Mouse (Mus musculus) hindbrain, embryonic 14.5 days (tissue): ENCODE data around the gene Smarca4. TPM values are rescaled to one million over a fixed set of nuclear protein-coding genes. Genes with fewer than 3 reads are reported as not detected.
"Not testable (repeated sequence)": the region's sequence is repeated elsewhere in the genome, so short reads cannot be mapped to it uniquely, and the experiment has no call there.

ENCODE experiments used
- ATAC-seq: fragments of 200-750 bp; cut with Nextera tagmentation; 2 replicates; pipeline ENCODE4 v1.8.0; 2017; ENCODE audit warnings: moderate number of reproducible peaks, mild to moderate bottlenecking, moderate TSS enrichment, moderate library complexity; ENCODE audit not compliant: low FRiP score
- DNase-seq: peaks from one replicate; pipeline ENCODE4 v3.0.0-alpha.2; 2015; ENCODE audit warnings: low spot score
- H3K27ac ChIP-seq: fragments of 300-500 bp; sonication (generic); 2 replicates; pipeline ENCODE4 v1.5.1; 2014; ENCODE audit warnings: mild to moderate bottlenecking, moderate library complexity
- H3K27me3 ChIP-seq: fragments of 300-500 bp; sonication (generic); 2 replicates; pipeline ENCODE4 v1.6.1; 2014; ENCODE audit warnings: mild to moderate bottlenecking, low read length, mixed read lengths; ENCODE audit not compliant: control insufficient read depth, insufficient read depth
- H3K36me3 ChIP-seq: fragments of 300-500 bp; sonication (generic); replicated peaks from 2 replicates; pipeline ENCODE4 v1.6.1; 2014; ENCODE audit not compliant: control insufficient read depth, insufficient read depth
- H3K4me1 ChIP-seq: fragments of 300-500 bp; sonication (generic); replicated peaks from 2 replicates; pipeline ENCODE4 v1.6.1; 2014; ENCODE audit warnings: antibody characterized with exemption, low read length, mixed read lengths; ENCODE audit not compliant: control insufficient read depth, insufficient read depth
- H3K4me2 ChIP-seq: fragments of 300-500 bp; sonication (generic); replicated peaks from 2 replicates; pipeline ENCODE4 v1.6.1; 2014; ENCODE audit warnings: mild to moderate bottlenecking, moderate library complexity
- H3K4me3 ChIP-seq: fragments of 300-500 bp; sonication (generic); replicated peaks from 2 replicates; pipeline ENCODE4 v1.5.1; 2014; ENCODE audit warnings: mild to moderate bottlenecking, low read length
- H3K9ac ChIP-seq: fragments of 300-500 bp; sonication (generic); 2 replicates; pipeline ENCODE4 v1.6.1; 2014
- H3K9me3 ChIP-seq: fragments of 300-500 bp; sonication (generic); 2 replicates; pipeline ENCODE4 v1.6.1; 2016; ENCODE audit warnings: low read length; ENCODE audit not compliant: control insufficient read depth
- WGBS: fragments of 180-500 bp; shearing (Covaris S2); extraction: QIAGEN DNeasy Blood & Tissue Kit; methylation state at CpG from one replicate; pipeline ENCODE4 v1.1.7; 2014; 5-methylcytosine and 5-hydroxymethylcytosine counted together
- polyA plus RNA-seq: library from polyadenylated mRNA; unstranded; fragments of >200 nt; fragmentation: Nextera tagmentation; extraction: Ambion mirVana; gene quantifications from 2 replicates; pipeline ENCODE4 v1.2.1, GENCODE M21; 2014

The Smarca4 gene
- polyA plus RNA-seq, 1 experiment from 2014 or later: 138 TPM

DNA sequence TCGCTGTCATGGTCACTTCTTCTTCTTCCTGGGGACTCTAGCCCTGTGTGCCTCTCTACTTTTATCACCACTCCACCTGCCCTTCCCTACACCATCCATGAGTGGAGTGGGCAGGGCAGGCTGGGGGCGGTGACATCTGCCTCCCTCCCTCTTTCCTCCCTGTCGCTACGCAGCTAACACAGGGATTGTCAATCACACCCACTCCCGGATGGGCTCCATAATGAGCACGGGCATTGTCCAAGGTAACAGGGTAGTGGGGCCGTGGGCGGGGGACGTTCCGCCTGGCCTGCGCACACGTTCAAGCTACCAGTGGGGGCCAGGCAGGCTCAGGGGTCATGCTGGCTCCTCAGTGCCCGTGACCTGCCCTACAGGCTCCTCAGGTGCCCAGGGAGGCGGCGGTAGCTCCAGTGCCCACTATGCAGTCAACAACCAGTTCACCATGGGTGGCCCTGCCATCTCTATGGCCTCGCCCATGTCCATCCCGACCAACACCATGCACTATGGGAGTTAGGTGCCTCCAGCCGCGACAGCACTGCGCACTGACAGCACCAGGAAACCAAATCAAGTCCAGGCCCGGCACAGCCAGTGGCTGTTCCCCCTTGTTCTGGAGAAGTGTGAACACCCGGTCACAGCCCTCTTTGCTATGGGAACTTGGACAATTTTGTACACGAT is 28.2 kb upstream of the Smarca4 start:
- no peak for DNase-seq
- Histone ChIP-seq H3K4me1 (peaks cover 8% of the 10 kb centered on the region), H3K4me3 (no peak overlapping the region), H3K27ac (no peak overlapping the region), H3K4me2 (no peak overlapping the region), H3K9ac (no peak overlapping the region), H3K9me3 (no peaks in the 10 kb centered on the region), H3K36me3 (peaks cover 73% of the 10 kb centered on the region), H3K27me3 (no peaks in the 10 kb centered on the region)
- 84% methylated on average over 23 of the region's 23 CpGs for WGBS
- no peak for ATAC-seq

DNA sequence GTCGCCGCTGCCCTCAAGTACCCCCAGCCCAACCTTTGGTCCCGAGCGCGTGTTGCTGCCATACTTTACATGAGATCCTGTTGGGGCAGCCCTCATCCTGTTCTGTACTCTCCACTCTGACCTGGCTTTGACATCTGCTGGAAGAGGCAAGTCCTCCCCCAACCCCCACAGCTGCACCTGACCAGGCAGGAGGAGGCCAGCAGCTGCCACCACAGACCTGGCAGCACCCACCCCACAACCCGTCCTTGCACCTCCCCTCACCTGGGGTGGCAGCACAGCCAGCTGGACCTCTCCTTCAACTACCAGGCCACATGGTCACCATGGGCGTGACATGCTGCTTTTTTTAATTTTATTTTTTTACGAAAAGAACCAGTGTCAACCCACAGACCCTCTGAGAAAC is 27.6 kb upstream of the Smarca4 start:
- DNase-seq (no peak), ATAC-seq (no peak)
- Histone ChIP-seq H3K27me3 (no peaks in the 10 kb centered on the region), H3K4me2 (no peak overlapping the region), H3K4me1 (peaks cover 10% of the 10 kb centered on the region), H3K9me3 (no peaks in the 10 kb centered on the region), H3K9ac (no peak overlapping the region), H3K4me3 (no peak overlapping the region), H3K27ac (no peak overlapping the region), H3K36me3 (peaks cover 68% of the 10 kb centered on the region)
- WGBS: 92% methylated on average over 8 of the region's 8 CpGs

DNA sequence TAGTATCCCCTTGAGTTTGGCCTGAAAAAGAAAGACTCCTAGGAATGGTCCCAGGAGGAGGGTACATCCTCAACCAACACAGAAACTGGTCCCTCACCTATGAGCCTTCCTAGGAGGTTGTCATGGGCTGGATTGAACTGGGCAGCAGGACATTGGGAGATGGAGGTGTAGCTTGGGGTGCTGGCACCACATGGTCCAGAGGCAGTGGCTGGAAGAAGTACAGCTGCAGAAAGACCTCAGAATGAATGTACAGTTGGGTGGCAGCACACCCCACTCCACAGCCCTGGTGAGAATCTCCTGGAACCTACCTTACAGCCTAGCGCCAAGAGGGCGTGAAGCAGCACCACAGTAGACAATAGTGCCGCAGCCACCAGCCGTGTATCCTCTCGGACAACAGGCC is 26.4 kb upstream of the Smarca4 start:
- ATAC-seq: no peak
- H3K4me2 ChIP-seq: no peak overlapping the region
- no peak for DNase-seq
- H3K4me3 ChIP-seq: no peak overlapping the region
- H3K36me3 ChIP-seq: peaks cover 56% of the 10 kb centered on the region
- H3K9me3 ChIP-seq: no peaks in the 10 kb centered on the region
- H3K27ac ChIP-seq: no peak overlapping the region
- 87% methylated on average over 5 of the region's 5 CpGs for WGBS
- H3K9ac ChIP-seq: no peak overlapping the region
- H3K27me3 ChIP-seq: no peaks in the 10 kb centered on the region
- peaks cover 22% of the 10 kb centered on the region for H3K4me1 ChIP-seq

DNA sequence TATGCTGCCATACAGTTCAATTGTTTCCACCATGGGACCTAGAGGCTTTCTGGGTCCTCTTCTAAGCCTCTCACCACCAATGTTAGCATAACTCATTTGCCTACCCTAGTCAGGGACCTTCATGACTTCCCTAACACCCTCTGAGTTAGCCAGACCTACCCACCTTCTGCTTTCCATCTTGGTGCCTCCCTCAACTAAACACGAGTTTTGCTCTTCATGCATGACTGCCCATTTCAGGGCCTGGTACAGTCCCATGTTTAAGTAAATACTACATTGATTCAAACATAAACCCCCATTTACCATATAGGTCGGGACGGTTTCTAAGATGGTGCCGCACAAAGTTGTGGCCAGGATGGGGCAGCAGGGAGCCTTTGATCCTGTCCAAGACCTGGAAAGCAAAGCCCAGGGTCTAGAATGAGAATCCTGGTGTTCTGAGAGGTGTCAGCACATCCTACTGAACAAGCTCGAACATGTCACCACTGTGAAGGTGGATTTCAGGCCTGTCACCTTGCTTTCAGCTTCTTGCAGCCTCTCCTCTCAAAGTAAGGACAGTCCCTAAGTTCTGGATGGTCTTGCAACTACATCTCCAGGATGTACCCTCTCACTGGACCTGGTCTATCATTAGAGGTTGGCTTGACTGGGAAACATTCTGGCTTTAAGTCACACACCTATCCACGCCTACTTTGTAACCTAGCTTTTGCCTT is 24.7 kb upstream of the Smarca4 start:
- H3K9ac ChIP-seq: peak overlapping the region; percentile 90; the same call in 1 of the 2 replicates
- DNase-seq (no peak), ATAC-seq (no peak)
- H3K36me3 ChIP-seq: peaks cover 57% of the 10 kb centered on the region
- peaks cover 31% of the 10 kb centered on the region for H3K4me1 ChIP-seq
- H3K27ac ChIP-seq: no peak overlapping the region
- no peaks in the 10 kb centered on the region for H3K9me3 ChIP-seq
- H3K27me3 ChIP-seq: no peaks in the 10 kb centered on the region
- no peak overlapping the region; the same call in 1 of the 2 replicates for H3K4me3 ChIP-seq
- H3K4me2 ChIP-seq: peak overlapping the region; percentile 87
- WGBS: 86% methylated on average over 6 of the region's 6 CpGs

DNA sequence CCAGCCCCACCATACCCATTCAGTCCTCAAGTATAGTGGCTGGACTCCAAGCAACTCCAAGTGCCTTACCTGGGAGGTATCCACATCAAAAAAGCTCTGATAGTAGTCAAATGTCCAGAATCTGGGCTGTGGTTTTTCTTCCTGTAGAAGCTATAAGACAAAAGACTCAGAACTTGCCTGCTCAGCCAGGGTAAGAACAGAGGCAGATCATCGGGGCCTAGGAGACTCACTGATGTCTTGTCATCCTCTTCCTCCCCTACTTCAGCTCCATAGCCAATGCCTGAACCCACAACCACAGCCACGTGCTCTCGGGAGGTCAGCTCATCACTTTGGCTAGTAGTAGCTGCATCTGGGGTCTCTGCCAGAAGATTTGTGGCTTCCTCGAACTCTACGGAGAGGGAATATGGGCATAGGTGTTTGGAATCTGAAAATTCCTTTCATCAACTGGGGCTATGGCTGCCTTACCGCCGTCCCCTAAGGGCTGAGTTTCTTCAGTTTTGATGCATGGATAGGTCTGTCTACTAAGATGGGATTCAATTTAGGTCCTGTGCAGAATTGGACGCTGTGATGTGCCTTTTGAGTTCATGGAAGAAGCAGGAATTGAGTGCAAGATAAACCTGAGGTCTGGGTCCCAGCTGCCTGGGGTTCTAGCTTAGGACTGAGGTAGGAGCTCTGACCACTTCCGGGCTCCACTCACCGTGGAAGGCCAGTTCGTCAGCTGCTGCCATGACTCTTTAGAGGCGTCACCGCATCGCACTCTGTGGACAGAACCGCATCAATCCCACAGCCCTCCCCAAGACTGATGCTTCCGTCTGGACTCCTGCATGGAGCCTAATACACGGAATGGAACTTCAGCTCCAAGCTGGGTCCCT is 23.9 kb upstream of the Smarca4 start:
- Histone ChIP-seq H3K4me1 (peaks cover 31% of the 10 kb centered on the region), H3K27ac (peak overlapping the region; percentile 86), H3K36me3 (peaks cover 54% of the 10 kb centered on the region), H3K4me3 (peak overlapping the region; percentile 94), H3K9me3 (no peaks in the 10 kb centered on the region), H3K27me3 (no peaks in the 10 kb centered on the region), H3K4me2 (peak overlapping the region; percentile 87), H3K9ac (peak overlapping the region; percentile 90)
- no peak for DNase-seq
- peak; percentile 78 for ATAC-seq
- WGBS: 21% methylated on average over 17 of the region's 17 CpGs

DNA sequence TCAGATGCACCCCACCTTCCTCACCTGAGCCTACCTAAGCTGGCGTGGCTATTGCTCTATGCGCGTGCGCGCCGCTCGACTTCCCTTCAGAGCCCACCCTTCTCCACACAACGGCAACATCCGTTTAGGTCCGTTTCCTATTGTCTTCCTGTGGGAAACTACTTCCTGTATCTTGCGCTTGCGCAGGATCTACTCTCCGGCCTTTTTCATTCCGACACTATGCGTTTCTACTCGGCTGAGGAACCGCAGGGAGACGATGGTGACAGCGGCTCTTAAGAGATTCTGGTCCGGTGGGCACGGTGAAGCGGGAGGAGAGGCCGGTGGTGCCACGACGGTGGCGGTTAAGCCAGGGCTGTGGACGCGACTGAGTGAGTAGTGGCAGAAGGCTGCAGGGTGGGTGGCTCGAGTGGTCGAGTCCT is 23.3 kb upstream of the Smarca4 start, which contains the start of the genes Timm29 and Yipf2:
TSS of gene Timm29 (plus strand) at position 20 of the 419 bp plus-strand sequence.
TSS of gene Yipf2 (minus strand) at position 126 of the 419 bp plus-strand sequence.
- H3K4me1 ChIP-seq: peaks cover 31% of the 10 kb centered on the region
- H3K27me3 ChIP-seq: no peaks in the 10 kb centered on the region
- H3K27ac ChIP-seq: peak within 1 kb of the TSS; percentile 86
- H3K9me3 ChIP-seq: no peaks in the 10 kb centered on the region
- under 1% methylated on average over 30 of the region's 30 CpGs for WGBS
- ATAC-seq (peak; percentile 94), DNase-seq (peak; percentile 99)
- peaks cover 47% of the 10 kb centered on the region for H3K36me3 ChIP-seq
- H3K4me3 ChIP-seq: peak within 1 kb of the TSS; percentile 94
- H3K4me2 ChIP-seq: peak within 1 kb of the TSS; percentile 87
- H3K9ac ChIP-seq: peak within 1 kb of the TSS; percentile 90

DNA sequence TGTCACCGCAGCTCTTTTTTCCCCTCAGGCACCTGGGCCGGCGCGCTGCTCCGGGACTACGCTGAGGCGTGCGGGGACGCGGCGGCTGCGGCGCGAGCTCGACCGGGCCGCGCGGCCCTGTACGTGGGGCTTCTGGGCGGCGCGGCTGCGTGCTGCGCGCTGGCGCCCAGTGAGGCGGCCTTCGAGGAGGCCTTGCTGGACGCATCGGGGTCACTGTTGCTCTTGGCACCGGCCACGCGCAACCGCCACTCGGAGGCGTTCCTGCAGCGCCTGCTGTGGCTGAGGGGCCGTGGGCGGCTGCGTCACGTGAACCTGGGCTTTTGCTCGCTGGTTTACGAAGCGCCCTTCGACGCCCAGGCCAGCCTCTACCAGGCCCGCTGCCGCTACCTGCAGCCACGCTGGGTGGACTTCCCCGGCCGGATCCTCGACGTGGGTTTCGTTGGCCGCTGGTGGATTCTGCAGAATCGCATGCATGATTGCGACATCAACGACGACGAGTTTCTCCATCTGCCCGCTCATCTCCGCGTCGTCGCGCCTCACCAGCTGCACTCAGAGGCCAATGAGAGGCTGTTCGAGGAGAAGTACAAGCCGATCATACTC is 22.7 kb upstream of the Smarca4 start:
- ATAC-seq (peak; percentile 71), DNase-seq (no peak)
- H3K27ac ChIP-seq: peak overlapping the region; percentile 86
- peaks cover 31% of the 10 kb centered on the region for H3K4me1 ChIP-seq
- H3K36me3 ChIP-seq: peaks cover 42% of the 10 kb centered on the region
- no peaks in the 10 kb centered on the region for H3K27me3 ChIP-seq
- 1% methylated on average over 68 of the region's 69 CpGs for whole genome bisulfite sequencing
- peak overlapping the region; percentile 94 for H3K4me3 ChIP-seq
- H3K4me2 ChIP-seq: peak overlapping the region; percentile 87
- H3K9me3 ChIP-seq: no peaks in the 10 kb centered on the region
- H3K9ac ChIP-seq: peak overlapping the region; percentile 90

DNA sequence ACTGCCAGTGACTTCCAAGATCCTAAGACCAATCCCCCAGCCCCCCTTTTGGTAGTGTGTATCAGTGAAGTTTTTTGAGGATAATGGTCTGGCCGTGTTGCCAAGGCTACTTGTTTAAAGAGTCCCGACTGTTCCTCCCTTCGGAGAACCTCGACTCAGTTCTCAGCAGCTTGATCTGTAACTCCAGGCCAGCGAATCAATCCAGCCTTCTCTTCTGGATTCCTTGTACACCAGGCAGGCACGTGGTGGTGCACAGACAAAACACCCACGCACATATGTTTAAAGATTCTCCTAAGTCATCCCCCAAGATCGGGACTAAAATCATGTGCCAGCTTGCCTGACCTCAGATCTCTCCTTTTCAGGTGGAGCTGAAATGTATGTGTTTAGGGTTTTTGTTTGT is 21.6 kb upstream of the Smarca4 start:
- not testable (repeated sequence) for H3K27me3 ChIP-seq, H3K27ac ChIP-seq, DNase-seq, H3K9me3 ChIP-seq, ATAC-seq
- peak overlapping the region; percentile 87 for H3K4me2 ChIP-seq
- H3K4me3 ChIP-seq: peak overlapping the region; percentile 94
- H3K4me1 ChIP-seq: peaks cover 31% of the 10 kb centered on the region
- peak overlapping the region; percentile 90; the same call in 1 of the 2 replicates for H3K9ac ChIP-seq
- WGBS: 92% methylated on average over 8 of the region's 8 CpGs
- H3K36me3 ChIP-seq: peaks cover 31% of the 10 kb centered on the region
